Mouse (Mus musculus): ENCODE measurements around the gene Vegfa. TPM values are rescaled to one million over a fixed set of nuclear protein-coding genes. Genes with fewer than 3 reads are reported as not detected.
A peak's percentile ranks its signal among the peaks of the same experiment; 100 is the strongest.

The Vegfa gene
- polyA plus RNA-seq, 1 experiment from 2014 or later, result 2.0 TPM

DNA sequence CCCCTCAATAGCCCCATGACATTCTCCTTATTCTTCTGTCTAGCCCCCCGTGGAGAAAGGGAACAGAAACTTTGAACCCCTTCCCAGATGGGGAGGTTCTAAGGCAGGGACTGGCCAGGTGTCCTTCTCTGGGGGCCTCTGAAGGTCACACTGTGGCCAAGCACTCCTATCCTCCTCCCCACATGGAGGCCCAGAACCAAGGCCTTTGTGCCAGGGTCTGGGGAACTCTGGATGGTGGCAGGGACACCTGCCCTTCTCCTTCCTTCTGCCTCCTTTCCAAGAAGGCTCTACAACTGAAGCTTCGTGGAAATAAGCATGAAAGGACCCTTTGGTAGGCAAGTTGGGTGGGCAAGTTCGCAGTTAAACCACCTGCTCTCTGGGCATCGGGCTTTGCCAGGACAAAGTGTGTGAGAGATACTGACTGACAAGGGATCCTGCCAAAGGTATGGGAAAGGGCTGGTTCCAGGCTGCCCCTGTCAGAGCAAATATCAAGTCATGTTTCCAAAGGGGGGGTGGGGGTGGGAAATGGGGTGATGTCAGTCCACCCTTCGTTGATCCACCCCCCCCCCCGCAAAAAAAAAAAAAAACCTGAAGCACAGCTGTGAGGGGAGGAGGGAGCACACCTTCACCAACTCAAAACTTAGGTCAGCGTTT is 2.5 kb downstream of the Vegfa start:
- 25% methylated on average over 7 of the region's 7 CpGs for WGBS
- peak overlapping the region; percentile 86 for H3K4me3 ChIP-seq
- H3K36me3 ChIP-seq, result peaks cover 38% of the 10 kb centered on the region
- no peaks in the 10 kb centered on the region for H3K9me3 ChIP-seq (replicated peaks)
- H3K27me3 ChIP-seq (ENCODE audit: low read depth, poor library complexity, severe bottlenecking), result peaks cover 9% of the 10 kb centered on the region
- peak overlapping the region; percentile 98 for H3K27ac ChIP-seq
- H3K4me1 ChIP-seq, result peaks cover 69% of the 10 kb centered on the region
- DNase-seq (ENCODE audit: low spot score), result peak; percentile 40

- peak; percentile 39 for DNase-seq (ENCODE audit: low spot score)
Measured at GRCm38 (mm10) chr17:46029052-46029553, 3.1 kb downstream of the Vegfa start.

GRCm38 (mm10) chr17:46028210-46029051 is 3.7 kb downstream of the Vegfa start:
- peak; percentile 37 for DNase-seq (ENCODE audit: low spot score)
- Histone ChIP-seq H3K27me3 (ENCODE audit: low read depth, poor library complexity, severe bottlenecking) (peaks cover 4% of the 10 kb centered on the region), H3K4me1 (peaks cover 61% of the 10 kb centered on the region), H3K36me3 (peaks cover 50% of the 10 kb centered on the region), H3K27ac (peak overlapping the region; percentile 98), H3K9me3 (replicated peaks) (no peaks in the 10 kb centered on the region), H3K4me3 (peak overlapping the region; percentile 86)
- WGBS, result 17% methylated on average over 15 of the region's 15 CpGs

More at GRCm38 (mm10) chr17:46029052-46029553, 3.1 kb downstream of the Vegfa start:
- H3K4me3 ChIP-seq, result peak overlapping the region; percentile 86
- 50% methylated on average over 2 of the region's 2 CpGs for WGBS
- H3K4me1 ChIP-seq, result peaks cover 68% of the 10 kb centered on the region
- H3K9me3 ChIP-seq (replicated peaks), result no peaks in the 10 kb centered on the region
- H3K27ac ChIP-seq, result peak overlapping the region; percentile 98
- peaks cover 44% of the 10 kb centered on the region for H3K36me3 ChIP-seq
- H3K27me3 ChIP-seq (ENCODE audit: low read depth, poor library complexity, severe bottlenecking), result peaks cover 9% of the 10 kb centered on the region

DNA sequence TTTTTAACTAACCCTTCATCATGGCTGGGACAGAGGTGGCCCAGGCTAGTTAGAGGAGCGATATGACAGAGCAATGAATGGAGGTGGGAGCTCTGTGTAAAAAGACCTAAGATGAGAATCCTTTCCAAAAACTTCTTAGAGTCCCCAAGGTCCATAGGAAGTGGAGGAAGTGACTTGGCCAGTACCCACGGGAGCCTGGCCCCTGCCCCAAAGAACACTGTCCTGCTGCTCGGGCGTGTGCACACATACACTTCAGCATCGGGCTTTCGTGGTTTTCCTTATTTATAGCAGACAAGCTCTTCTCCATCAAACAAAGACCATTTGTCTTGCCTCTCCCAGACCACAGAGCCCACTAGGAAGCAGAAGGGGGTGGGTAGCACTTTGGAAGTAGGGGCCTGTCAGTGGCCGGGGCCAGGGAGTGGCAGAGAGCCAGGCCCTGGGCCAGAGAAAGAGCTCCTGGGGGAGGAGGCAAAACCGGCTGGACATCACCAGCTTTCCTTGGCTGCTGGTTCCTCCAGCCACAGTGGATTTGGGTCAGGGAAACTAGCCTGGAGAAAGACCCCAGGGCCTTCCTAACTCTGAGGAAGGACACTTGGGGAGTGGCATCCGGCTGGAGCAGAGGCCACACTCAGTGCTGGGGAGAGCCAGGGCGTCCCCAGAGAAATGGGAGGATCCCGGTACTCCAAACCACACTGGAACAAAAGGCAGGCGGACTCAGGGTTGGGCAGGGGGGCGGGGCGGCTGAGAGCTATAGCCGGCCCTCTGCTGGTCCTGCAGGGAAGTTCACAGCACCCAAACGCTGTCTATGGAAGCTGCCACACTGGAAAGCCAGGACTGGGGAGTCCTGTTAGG is 4.9 kb downstream of the Vegfa start:
- Histone ChIP-seq H3K4me3 (peak overlapping the region; percentile 86), H3K27ac (peak overlapping the region; percentile 98), H3K36me3 (peaks cover 62% of the 10 kb centered on the region), H3K4me1 (peaks cover 49% of the 10 kb centered on the region), H3K27me3 (ENCODE audit: low read depth, poor library complexity, severe bottlenecking) (no peaks in the 10 kb centered on the region), H3K9me3 (replicated peaks) (no peaks in the 10 kb centered on the region)
- peak; percentile 84 for DNase-seq (ENCODE audit: low spot score)
- 21% methylated on average over 16 of the region's 16 CpGs for WGBS

DNA sequence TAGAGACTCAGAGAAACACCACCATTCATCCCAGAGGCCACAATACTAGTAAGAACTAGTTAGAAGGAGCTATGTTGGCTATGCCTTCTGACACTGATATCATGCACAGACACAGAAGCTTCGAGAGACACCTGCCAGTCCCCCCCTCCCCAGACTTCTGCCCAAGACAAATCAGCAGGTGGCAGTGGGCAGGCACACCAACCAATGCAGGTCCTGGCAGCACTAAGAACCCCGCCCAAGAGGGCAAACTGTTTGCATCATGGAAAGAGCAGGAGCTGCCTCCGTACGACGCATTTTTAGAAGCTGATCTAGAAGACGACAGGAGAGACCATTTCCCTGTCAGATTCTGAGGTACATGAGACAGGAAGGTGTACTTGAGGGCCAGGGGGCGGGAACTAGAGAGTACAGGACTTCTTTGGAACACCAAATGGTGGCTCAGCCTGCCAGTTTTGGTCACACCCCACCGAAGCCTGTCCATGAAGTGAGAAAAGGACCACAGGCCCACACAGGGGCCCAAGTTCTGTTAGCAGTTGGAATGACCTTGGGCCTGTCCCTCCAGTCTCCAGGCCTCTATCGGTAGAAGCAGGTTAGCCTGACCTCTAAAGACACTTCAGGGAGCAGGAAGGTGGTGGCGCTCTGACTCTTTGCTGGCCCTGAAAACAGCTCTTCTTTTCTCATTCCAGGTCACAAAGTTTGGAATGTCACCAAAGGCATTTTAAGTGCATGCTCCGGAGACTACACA is 6.1 kb downstream of the Vegfa start:
- Histone ChIP-seq H3K4me3 (no peak overlapping the region), H3K27ac (no peak overlapping the region), H3K27me3 (ENCODE audit: low read depth, poor library complexity, severe bottlenecking) (no peaks in the 10 kb centered on the region), H3K4me1 (peaks cover 51% of the 10 kb centered on the region), H3K9me3 (replicated peaks) (no peaks in the 10 kb centered on the region), H3K36me3 (peaks cover 74% of the 10 kb centered on the region)
- no peak for DNase-seq (ENCODE audit: low spot score)
- WGBS, result 88% methylated on average over 11 of the region's 11 CpGs

DNA sequence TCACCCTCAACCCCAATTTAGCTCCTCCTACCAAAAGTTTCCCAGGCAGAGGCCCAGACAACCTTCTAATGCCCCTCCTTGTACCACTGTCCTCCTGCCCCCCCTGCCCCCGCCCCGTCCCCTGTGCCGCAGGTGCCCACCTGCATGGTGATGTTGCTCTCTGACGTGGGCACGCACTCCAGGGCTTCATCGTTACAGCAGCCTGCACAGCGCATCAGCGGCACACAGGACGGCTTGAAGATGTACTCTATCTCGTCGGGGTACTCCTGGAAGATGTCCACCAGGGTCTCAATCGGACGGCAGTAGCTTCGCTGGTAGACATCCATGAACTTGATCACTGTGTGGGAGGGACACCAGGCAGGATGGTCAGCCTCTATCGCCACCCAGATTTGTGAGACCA is 7.0 kb downstream of the Vegfa start:
- DNase-seq (ENCODE audit: low spot score), result no peak
- H3K36me3 ChIP-seq, result peaks cover 83% of the 10 kb centered on the region
- no peaks in the 10 kb centered on the region for H3K27me3 ChIP-seq (ENCODE audit: low read depth, poor library complexity, severe bottlenecking)
- H3K27ac ChIP-seq, result no peak overlapping the region
- peaks cover 52% of the 10 kb centered on the region for H3K4me1 ChIP-seq
- no peaks in the 10 kb centered on the region for H3K9me3 ChIP-seq (replicated peaks)
- WGBS, result 96% methylated on average over 15 of the region's 15 CpGs
- no peak overlapping the region for H3K4me3 ChIP-seq

- H3K4me3 ChIP-seq, result no peak overlapping the region
- H3K9me3 ChIP-seq (replicated peaks), result no peaks in the 10 kb centered on the region
- DNase-seq (ENCODE audit: low spot score), result no peak
- H3K27me3 ChIP-seq (ENCODE audit: low read depth, poor library complexity, severe bottlenecking), result no peaks in the 10 kb centered on the region
- H3K27ac ChIP-seq, result no peak overlapping the region
- peaks cover 42% of the 10 kb centered on the region for H3K4me1 ChIP-seq
- peaks cover 90% of the 10 kb centered on the region for H3K36me3 ChIP-seq
- 89% methylated on average over 5 of the region's 5 CpGs for WGBS
Measured at GRCm38 (mm10) chr17:46024192-46024591, 8.0 kb downstream of the Vegfa start.

DNA sequence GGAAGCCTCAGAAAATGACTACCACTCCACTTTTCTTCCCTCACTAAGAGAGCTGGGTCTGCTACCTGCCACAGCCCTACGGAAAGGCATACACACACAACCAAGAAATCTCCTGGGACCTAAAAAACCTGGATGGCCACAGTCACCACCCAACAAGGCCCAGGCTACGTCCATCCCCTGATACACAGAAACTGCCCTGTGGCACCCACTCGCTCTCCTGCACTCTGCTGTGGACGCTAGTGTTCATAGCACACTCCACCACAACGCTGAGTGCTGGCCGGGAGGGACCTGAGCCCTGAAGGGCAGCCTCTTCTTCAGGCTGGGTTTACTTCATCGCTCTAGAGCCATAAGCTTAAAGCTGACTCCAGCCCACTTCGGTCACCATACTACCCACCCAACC is 8.6 kb downstream of the Vegfa start:
- 98% methylated on average over 8 of the region's 8 CpGs for WGBS
- H3K9me3 ChIP-seq (replicated peaks), result no peaks in the 10 kb centered on the region
- no peak overlapping the region for H3K27ac ChIP-seq

DNA sequence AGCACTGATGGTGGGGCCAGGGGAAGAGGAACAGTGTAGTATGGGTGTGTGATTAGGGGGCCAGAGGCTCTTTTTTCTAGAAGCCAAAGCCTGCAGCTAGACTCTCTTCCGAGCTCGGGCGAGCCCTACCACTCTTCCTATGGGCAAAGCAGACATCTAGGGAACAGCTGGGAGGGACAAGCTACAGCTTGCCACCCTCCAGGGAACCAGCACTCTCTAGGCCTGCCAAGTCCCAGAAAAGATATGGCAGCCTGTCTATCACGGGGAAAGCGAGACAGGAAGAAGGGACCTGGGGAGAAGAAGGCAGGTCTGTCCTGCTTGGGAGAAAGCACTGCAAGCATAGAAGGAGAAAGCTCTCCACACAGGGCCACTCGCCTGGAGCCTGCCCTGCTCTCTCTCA is 9.2 kb downstream of the Vegfa start:
- no peak overlapping the region for H3K4me3 ChIP-seq
- no peak overlapping the region for H3K27ac ChIP-seq
- peaks cover 30% of the 10 kb centered on the region for H3K4me1 ChIP-seq
- H3K27me3 ChIP-seq (ENCODE audit: low read depth, poor library complexity, severe bottlenecking), result no peaks in the 10 kb centered on the region
- peaks cover 98% of the 10 kb centered on the region for H3K36me3 ChIP-seq
- no peaks in the 10 kb centered on the region for H3K9me3 ChIP-seq (replicated peaks)
- WGBS, result 79% methylated on average over 6 of the region's 6 CpGs
- DNase-seq (ENCODE audit: low spot score), result no peak

More for the DNA sequence above, 8.6 kb downstream of the Vegfa start:
- Histone ChIP-seq H3K4me3 (no peak overlapping the region), H3K36me3 (peaks cover 96% of the 10 kb centered on the region), H3K4me1 (peaks cover 36% of the 10 kb centered on the region), H3K27me3 (ENCODE audit: low read depth, poor library complexity, severe bottlenecking) (no peaks in the 10 kb centered on the region)
- DNase-seq (ENCODE audit: low spot score), result no peak

- Histone ChIP-seq H3K27me3 (ENCODE audit: low read depth, poor library complexity, severe bottlenecking) (no peaks in the 10 kb centered on the region), H3K9me3 (replicated peaks) (no peaks in the 10 kb centered on the region), H3K4me3 (no peak overlapping the region), H3K27ac (no peak overlapping the region), H3K4me1 (peaks cover 25% of the 10 kb centered on the region), H3K36me3 (peaks cover 99% of the 10 kb centered on the region)
- DNase-seq (ENCODE audit: low spot score), result no peak
- WGBS, result 89% methylated on average over 4 of the region's 4 CpGs
Measured at GRCm38 (mm10) chr17:46022427-46022826, 9.7 kb downstream of the Vegfa start.

GRCm38 (mm10) chr17:46021760-46022159 is 10.4 kb downstream of the Vegfa start:
- no peak overlapping the region for H3K27ac ChIP-seq
- 0 out of 2 replicates have a peak, but pooled peaks cover 19% of the 10 kb centered on the region for H3K4me1 ChIP-seq
- H3K27me3 ChIP-seq (ENCODE audit: low read depth, poor library complexity, severe bottlenecking), result no peaks in the 10 kb centered on the region
- 97% methylated on average over 9 of the region's 9 CpGs for WGBS
- H3K36me3 ChIP-seq, result peaks cover 97% of the 10 kb centered on the region
- no peaks in the 10 kb centered on the region for H3K9me3 ChIP-seq (replicated peaks)
- DNase-seq (ENCODE audit: low spot score), result no peak
- H3K4me3 ChIP-seq, result no peak overlapping the region

DNA sequence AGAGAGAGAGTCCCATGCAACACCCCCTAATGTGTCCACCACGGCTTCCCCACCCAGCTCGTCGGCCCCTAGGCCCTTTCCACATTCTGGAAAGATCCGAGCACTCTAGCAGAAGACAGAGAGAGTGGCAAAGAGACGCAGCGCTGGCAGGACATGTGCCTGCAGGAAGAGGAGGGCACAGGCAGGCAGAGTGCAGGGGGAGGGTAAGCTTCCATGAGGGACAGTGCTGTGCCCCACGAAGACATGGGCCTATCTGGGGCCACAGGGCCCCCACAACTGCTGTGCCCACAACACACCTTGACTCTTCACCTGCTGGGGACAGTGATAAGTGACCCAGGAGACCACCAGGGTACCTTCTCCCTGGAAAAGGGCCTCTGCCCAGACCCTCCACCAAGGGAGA is 11.0 kb downstream of the Vegfa start:
- Histone ChIP-seq H3K27me3 (ENCODE audit: low read depth, poor library complexity, severe bottlenecking) (no peaks in the 10 kb centered on the region), H3K36me3 (peaks cover 97% of the 10 kb centered on the region), H3K9me3 (replicated peaks) (no peaks in the 10 kb centered on the region), H3K4me3 (no peak overlapping the region), H3K4me1 (0 out of 2 replicates have a peak, but pooled peaks cover 14% of the 10 kb centered on the region), H3K27ac (no peak overlapping the region)
- WGBS, result 93% methylated on average over 7 of the region's 7 CpGs
- no peak for DNase-seq (ENCODE audit: low spot score)

All from limb, embryonic 10.5 days (tissue).